Mouse (Mus musculus) C2C12 (cell line): ENCODE results near the gene Nup35.

Experiments
- CEBPB ChIP-seq: IDR thresholded peaks from one replicate; pipeline ENCODE4 v1.6.1; 2011; ENCODE audit warnings: low read depth, mild to moderate bottlenecking, control low read depth, moderate library complexity
- CTCF ChIP-seq: IDR thresholded peaks from one replicate; pipeline ENCODE4 v1.5.1; 2011; ENCODE audit not compliant: control insufficient read depth, insufficient read depth, insufficient read length
- FOSL1 ChIP-seq: IDR thresholded peaks from one replicate; pipeline ENCODE4 v1.8.0; 2011; ENCODE audit warnings: mild to moderate bottlenecking, low read length; ENCODE audit not compliant: poor library complexity, insufficient read depth, severe bottlenecking
- MAX ChIP-seq: IDR thresholded peaks from one replicate; pipeline ENCODE4 v1.6.1; 2011; ENCODE audit warnings: mild to moderate bottlenecking, control low read depth
- MYOD1 ChIP-seq: IDR thresholded peaks from one replicate; pipeline ENCODE4 v1.6.1; 2011; ENCODE audit warnings: low read depth; ENCODE audit not compliant: control insufficient read depth, insufficient read length
- MYOG ChIP-seq: IDR thresholded peaks from one replicate; pipeline ENCODE4 v1.6.1; 2011; ENCODE audit not compliant: control insufficient read depth, insufficient read length; ENCODE audit errors: extremely low read depth
- USF1 ChIP-seq: IDR thresholded peaks from one replicate; pipeline ENCODE4 v1.6.1; 2011; ENCODE audit warnings: low read depth, mild to moderate bottlenecking, control low read depth, moderate library complexity

- TF ChIP-seq CTCF, result no peak
- no peak for TF ChIP-seq MYOD1
- no peak for TF ChIP-seq CEBPB
- TF ChIP-seq USF1, result no peak
- no peak for TF ChIP-seq MAX
- no peak for TF ChIP-seq FOSL1
- no peak for TF ChIP-seq MYOG
Observed at GRCm38 (mm10) chr2:80580311-80580961, 36.6 kb upstream of the Nup35 start.
